Mouse (Mus musculus) liver, postnatal 0 days (tissue): ENCODE data around the gene Mlc1.

Experiments
- CTCF ChIP-seq: sonication (generic); IDR thresholded peaks from 2 replicates; pipeline ENCODE4 v1.5.1; 2016; ENCODE audit warnings: antibody characterized with exemption, low read depth
- EP300 ChIP-seq: IDR thresholded peaks from 2 replicates; pipeline ENCODE4 v1.6.1; 2016; ENCODE audit warnings: antibody characterized with exemption, low read depth, mild to moderate bottlenecking

DNA sequence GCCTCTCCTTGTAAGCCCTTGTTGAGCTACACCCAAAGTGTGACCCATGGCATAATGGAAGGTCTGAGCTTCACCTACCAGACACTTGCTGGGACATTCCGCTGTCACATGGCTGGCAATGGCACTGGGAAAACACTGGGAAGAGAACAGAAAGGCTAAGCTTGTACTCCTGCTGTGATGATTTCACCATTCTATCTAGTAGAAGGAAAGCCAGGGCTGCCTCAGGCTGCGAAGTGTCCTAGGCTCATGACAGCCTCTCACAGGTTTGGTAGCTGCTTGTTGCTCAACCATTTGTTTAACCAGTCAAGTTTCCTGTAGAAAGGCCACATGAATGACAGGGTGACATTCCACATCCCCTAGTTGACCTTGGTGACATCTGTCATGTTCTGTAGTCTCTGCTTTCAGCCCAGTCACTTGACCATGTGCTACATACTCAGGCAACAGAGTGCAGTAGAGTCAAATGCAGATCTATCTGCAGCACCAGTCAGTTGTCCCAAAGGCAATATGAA lies 14.7 kb downstream of the Mlc1 start:
- TF ChIP-seq CTCF (no peak), EP300 (no peak)
